Mouse (Mus musculus) retina, postnatal 7 days (tissue): ENCODE measurements around the gene Gm6164.
"Not testable (repeated sequence)": the region's sequence is repeated elsewhere in the genome, so short reads cannot be mapped to it uniquely, and the experiment has no call there.

Experiments used
- DNase-seq: peaks from one replicate; pipeline ENCODE4 v3.0.0-alpha.2; 2012; ENCODE audit warnings: low read depth, low spot score

Gene Gm6164

DNA sequence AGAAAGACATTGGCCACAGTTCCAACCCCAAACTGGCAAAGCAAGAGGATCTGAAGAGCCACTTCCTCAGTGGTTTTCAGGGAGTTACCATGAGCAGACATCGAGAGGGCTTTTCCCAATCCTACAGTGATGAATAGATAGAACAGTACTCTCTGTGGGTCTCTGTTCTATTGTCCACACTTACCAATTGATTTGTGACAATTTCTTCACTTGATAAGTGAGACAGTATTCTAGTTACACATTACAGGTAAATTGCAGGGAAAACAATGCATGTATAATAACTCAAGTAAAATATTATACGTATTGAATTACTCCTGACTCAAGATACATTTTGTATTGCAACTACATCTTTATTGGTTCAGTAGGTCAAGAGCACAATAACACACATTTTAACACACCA, at the start of gene Gm6164:
TSS of gene Gm6164 (minus strand) at position 101 of the 400 bp plus-strand sequence.
- DNase-seq: not testable (repeated sequence)

DNA sequence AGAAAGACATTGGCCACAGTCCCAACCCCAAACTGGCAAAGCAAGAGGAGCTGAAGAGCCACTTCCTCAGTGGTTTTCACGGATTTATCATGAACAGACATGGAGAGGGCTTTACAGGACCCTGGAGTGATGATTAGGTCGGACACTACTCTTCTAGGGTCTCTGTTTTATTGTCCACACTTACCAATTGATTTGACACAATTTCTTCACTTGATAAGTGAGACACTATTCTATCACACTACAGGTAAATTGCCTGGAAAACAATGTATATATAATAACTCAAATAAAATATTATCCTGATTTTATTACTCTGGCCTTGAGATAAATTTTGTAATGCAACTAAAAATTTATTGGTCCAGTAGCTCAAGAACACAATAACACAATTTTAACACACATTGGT, 28.3 kb upstream of the Gm6164 start, which contains the start of gene Gm4498:
TSS of gene Gm4498 (minus strand) at position 101 of the 400 bp plus-strand sequence.
- DNase-seq: not testable (repeated sequence)

DNA sequence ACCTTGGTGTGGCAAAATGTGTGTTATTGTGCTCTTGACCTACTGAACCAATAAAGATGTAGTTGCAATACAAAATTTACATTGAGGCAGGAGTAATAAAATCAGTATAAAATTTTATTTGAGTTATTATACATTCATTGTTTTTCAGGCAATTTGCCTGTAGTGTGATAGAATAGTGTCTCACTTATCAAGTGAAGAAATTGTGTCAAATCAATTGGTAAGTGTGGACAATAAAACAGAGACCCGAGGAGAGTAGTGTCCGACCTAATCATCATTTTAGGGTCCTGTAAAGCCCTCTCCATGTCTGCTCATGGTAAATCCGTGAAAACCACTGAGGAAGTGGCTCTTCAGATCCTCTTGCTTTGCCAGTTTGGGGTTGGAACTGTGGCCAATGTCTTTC, 12.0 kb downstream of the Gm6164 start, which contains the start of gene Vmn1r95:
TSS of gene Vmn1r95 (plus strand) at position 301 of the 400 bp plus-strand sequence.
- DNase-seq: not testable (repeated sequence)

DNA sequence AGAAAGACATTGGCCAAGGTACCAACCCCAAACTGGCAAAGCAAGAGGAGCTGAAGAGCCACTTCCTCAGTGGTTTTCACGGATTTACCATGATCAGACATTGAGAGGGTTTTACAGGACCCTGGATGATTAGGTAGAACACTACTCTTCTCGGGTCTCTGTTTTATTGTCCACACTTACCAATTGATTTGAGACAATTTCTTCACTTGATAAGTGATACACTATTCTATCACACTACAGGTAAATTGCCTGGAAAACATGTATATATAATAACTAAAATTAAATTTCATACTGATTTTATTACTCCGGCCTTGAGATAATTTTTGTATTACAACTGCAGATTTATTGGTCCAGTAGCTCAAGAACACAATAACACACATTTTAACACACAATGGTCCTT, 37.1 kb downstream of the Gm6164 start, which contains the start of gene Vmn1r94:
TSS of gene Vmn1r94 (minus strand) at position 101 of the 400 bp plus-strand sequence.
- not testable (repeated sequence) for DNase-seq
